Mouse (Mus musculus): ENCODE results near the gene Ski. TPM values are rescaled to one million over a fixed set of nuclear protein-coding genes. Genes with fewer than 3 reads are reported as not detected.

The Ski gene
- polyA plus RNA-seq, 1 experiment from 2014 or later: 15.5 TPM

- Histone ChIP-seq H3K9ac (ENCODE audit: low read depth, low read length) (no peak overlapping the region), H3K27me3 (ENCODE audit: insufficient read depth, low read length) (no peaks in the 10 kb centered on the region), H3K9me3 (replicated peaks; ENCODE audit: low read length) (no peaks in the 10 kb centered on the region), H3K4me2 (ENCODE audit: low read length) (no peak overlapping the region), H3K4me3 (replicated peaks; ENCODE audit: low read depth, low read length) (no peak overlapping the region), H3K36me3 (ENCODE audit: insufficient read depth, low read length) (no peaks in the 10 kb centered on the region), H3K27ac (no peak overlapping the region), H3K4me1 (replicated peaks; ENCODE audit: insufficient read depth, low read length) (no peaks in the 10 kb centered on the region; the same call in 1 of the 2 replicates)
- ATAC-seq (replicated peaks; ENCODE audit: low FRiP score, low read depth) (peak; percentile 29; the same call in 1 of the 2 replicates), DNase-seq (ENCODE audit: low spot score) (no peak)
- TF ChIP-seq CTCF (IDR thresholded peaks at IDR 0.05; ENCODE audit: low read depth): no peak
- WGBS: 67% methylated on average over 8 of the region's 8 CpGs
Observed at GRCm38 (mm10) chr4:155113766-155114410, 108.5 kb downstream of the Ski start.

- ATAC-seq (replicated peaks; ENCODE audit: low FRiP score, low read depth) (no peak), DNase-seq (ENCODE audit: low spot score) (peak; percentile 63)
- H3K9ac ChIP-seq (ENCODE audit: low read depth, low read length): no peak overlapping the region
- no peaks in the 10 kb centered on the region for H3K27me3 ChIP-seq (ENCODE audit: insufficient read depth, low read length)
- TF ChIP-seq CTCF (IDR thresholded peaks at IDR 0.05; ENCODE audit: low read depth): no peak
- no peak overlapping the region for H3K4me2 ChIP-seq (ENCODE audit: low read length)
- no peaks in the 10 kb centered on the region; the same call in 1 of the 2 replicates for H3K4me1 ChIP-seq (replicated peaks; ENCODE audit: insufficient read depth, low read length)
- no peaks in the 10 kb centered on the region for H3K36me3 ChIP-seq (ENCODE audit: insufficient read depth, low read length)
- no peak overlapping the region for H3K4me3 ChIP-seq (replicated peaks; ENCODE audit: low read depth, low read length)
- WGBS: 45% methylated on average over 5 of the region's 5 CpGs
- no peaks in the 10 kb centered on the region for H3K9me3 ChIP-seq (replicated peaks; ENCODE audit: low read length)
- peak overlapping the region; percentile 36 for H3K27ac ChIP-seq
Observed at GRCm38 (mm10) chr4:155109471-155109870, 112.9 kb downstream of the Ski start.

- Histone ChIP-seq H3K4me3 (replicated peaks; ENCODE audit: low read depth, low read length) (no peak overlapping the region), H3K36me3 (ENCODE audit: insufficient read depth, low read length) (no peaks in the 10 kb centered on the region), H3K27me3 (ENCODE audit: insufficient read depth, low read length) (no peaks in the 10 kb centered on the region), H3K9me3 (replicated peaks; ENCODE audit: low read length) (no peaks in the 10 kb centered on the region), H3K27ac (no peak overlapping the region), H3K9ac (ENCODE audit: low read depth, low read length) (no peak overlapping the region), H3K4me2 (ENCODE audit: low read length) (no peak overlapping the region), H3K4me1 (replicated peaks; ENCODE audit: insufficient read depth, low read length) (no peaks in the 10 kb centered on the region; the same call in 1 of the 2 replicates)
- WGBS: 92% methylated on average over 4 of the region's 4 CpGs
- ATAC-seq (replicated peaks; ENCODE audit: low FRiP score, low read depth) (no peak), DNase-seq (ENCODE audit: low spot score) (no peak)
- TF ChIP-seq CTCF (IDR thresholded peaks at IDR 0.05; ENCODE audit: low read depth): no peak
Observed at GRCm38 (mm10) chr4:155107886-155108285, 114.5 kb downstream of the Ski start.

Other genes starting within 250 kb of the Ski start
- gene Plch2, start 165.8 kb downstream of the Ski start, polyA plus RNA-seq (2015; fragmentation: Nextera tagmentation; extraction: Ambion mirVana): 2.1 and 2.3 TPM in 2 replicates
- gene Pex10, start 155.6 kb downstream of the Ski start, polyA plus RNA-seq (2015; fragmentation: Nextera tagmentation; extraction: Ambion mirVana): 18.3 and 19.7 TPM in 2 replicates
- 194 and 205 TPM in 2 replicates for gene Rer1, start 136.2 kb downstream of the Ski start, polyA plus RNA-seq (2015; fragmentation: Nextera tagmentation; extraction: Ambion mirVana)
- gene Morn1, start 136.0 kb downstream of the Ski start, polyA plus RNA-seq (2015; fragmentation: Nextera tagmentation; extraction: Ambion mirVana): 7.0 and 7.6 TPM in 2 replicates
- gene Faap20, start 27.2 kb upstream of the Ski start, polyA plus RNA-seq (2015; fragmentation: Nextera tagmentation; extraction: Ambion mirVana): 77.2 and 80.0 TPM in 2 replicates
- 20.2 and 22.4 TPM in 2 replicates for gene Prkcz, start 138.8 kb upstream of the Ski start, polyA plus RNA-seq (2015; fragmentation: Nextera tagmentation; extraction: Ambion mirVana)
- gene Gabrd, start 175.5 kb upstream of the Ski start, polyA plus RNA-seq (2015; fragmentation: Nextera tagmentation; extraction: Ambion mirVana): 0.17 and 0.29 TPM in 2 replicates
- 0.62 and 0.74 TPM in 2 replicates for gene Cfap74, start 186.6 kb upstream of the Ski start, polyA plus RNA-seq (2015; fragmentation: Nextera tagmentation; extraction: Ambion mirVana)
- 6.5 and 7.3 TPM in 2 replicates for gene Tmem52, start 246.5 kb upstream of the Ski start, polyA plus RNA-seq (2015; fragmentation: Nextera tagmentation; extraction: Ambion mirVana)